Mouse (Mus musculus): Measurements from ENCODE around the gene Ggcx.

Gene Ggcx

GRCm38 (mm10) chr6:72388266-72388665 is 25.8 kb upstream of the Ggcx start:
- no peak for DNase-seq

DNA sequence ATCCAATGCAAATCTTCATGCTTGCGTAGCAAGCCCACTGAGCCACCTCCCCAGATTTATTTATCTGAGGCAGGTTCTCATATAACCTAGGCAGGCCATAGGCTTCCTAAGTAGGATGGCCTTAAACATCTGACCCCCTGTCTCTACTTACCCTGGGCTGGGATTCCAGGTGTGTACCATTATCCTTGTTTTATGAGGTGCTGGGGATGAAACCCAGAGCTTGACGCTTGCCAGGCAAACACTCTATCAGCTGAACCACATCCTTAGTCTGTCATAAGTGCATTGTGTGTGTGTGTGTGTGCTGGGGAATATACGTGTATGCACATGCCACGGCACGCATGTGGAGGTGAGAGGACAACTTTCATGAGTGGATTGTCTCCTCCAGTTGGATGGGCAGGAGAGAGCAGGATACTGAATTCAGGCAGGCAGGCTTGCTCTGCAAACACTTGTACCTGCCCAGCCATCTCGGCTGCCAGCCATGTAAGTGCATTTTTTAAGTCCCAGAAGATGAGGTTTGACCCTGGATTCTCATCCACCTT is 25.2 kb upstream of the Ggcx start:
- no peak for DNase-seq

- DNase-seq = peak; percentile 60
These were observed 24.6 kb upstream of the Ggcx start for GRCm38 (mm10) chr6:72389471-72389940.

DNA sequence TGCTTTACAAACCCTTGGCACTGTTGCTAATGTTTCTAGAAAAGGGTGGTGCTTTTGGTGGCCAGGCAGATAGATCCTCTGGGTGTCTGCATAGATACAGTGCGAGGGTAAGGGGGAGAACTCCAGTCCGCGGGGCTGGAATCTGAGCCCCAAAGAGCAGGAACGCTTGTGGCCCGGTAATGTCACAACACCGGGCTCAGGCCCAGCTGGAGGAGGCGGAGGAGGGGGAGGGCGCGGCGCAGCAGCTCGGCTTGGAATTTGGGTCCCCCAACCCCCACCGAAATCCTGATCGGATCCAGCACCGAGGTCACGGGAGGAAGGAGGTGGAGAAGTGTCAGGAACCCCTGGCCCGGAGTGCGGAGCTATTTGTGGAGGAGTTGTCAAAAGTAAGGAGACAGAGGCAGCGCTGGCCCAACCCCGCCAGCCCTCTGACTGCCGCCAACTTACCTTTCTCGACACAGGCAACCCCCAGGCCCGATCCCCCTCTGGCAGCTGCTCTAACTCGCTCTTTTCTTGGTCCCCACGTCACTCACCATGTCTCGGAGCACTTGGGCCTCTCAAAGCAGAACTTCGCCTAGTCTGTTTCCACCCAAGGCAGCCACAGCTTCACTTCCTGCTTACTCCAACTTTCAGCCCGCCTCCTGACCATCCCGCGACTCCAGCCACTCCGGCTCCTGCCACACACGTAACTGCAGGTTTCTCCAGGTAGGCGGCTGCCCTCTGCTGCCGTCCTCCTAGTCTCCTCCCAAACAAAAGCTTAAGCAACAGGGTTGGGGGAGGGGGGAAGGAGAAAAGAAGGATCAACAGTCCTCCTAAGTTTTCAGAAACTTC is 24.0 kb upstream of the Ggcx start, which contains the start of gene Vamp8:
Gene Vamp8 (minus strand): TSS at position 763 of the 831 bp plus-strand sequence.
- DNase-seq = peak; percentile 93

DNA sequence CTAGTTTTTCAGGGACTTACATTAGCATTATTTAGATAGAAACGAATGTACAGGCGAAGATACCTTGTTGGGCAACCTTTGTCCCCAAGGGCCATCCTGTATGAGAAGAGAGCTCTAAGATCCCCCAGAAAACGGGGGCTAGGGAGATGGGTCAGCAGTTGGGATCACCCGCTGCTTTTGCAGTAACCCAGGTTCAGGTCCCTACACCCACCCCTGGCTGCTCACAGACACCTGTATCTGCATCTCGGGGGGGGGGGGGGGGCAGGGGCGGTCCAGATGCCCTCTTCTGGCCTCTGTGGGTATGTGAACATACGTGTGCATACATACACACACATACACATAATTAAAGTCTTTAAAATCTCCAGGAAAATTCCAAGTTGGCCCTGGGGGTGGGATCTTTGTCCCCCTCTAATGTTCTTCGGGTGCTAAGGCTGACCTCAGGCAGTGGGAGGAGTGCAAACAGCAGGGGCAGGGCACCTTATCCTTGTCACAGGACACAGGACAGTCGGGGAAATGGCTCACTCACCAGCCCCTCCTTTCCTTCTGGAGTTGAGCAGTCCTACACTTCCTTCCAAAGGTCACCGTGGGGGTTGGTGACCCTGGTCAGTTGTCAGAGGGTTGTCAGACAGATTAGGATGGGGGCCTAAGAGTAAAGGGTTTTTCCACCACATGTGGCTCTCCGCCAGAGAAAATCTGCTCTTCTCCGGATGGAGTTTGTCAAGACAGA is 23.1 kb upstream of the Ggcx start:
- DNase-seq = peak; percentile 95

DNA sequence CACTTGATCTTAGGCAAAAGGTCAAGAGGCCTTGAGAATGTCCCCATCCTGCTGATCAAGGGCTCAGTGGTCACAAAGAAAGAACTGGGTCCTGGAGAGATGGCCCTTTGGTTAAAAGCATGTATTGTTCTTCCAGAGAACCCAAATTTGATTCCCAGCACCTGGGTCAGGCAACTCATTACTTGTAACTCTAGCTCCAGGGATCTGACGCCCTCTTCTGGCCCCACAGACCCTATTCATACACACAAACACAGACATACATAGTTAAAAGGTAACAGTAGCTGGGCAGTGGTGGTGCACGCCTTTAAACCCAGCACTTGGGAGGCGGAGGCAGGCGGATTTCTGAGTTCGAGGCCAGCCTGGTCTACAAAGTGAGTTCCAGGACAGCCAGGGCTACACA is 21.8 kb upstream of the Ggcx start:
- no peak for DNase-seq

GRCm38 (mm10) chr6:72396837-72397251 is 17.3 kb upstream of the Ggcx start:
- no peak for DNase-seq

DNA sequence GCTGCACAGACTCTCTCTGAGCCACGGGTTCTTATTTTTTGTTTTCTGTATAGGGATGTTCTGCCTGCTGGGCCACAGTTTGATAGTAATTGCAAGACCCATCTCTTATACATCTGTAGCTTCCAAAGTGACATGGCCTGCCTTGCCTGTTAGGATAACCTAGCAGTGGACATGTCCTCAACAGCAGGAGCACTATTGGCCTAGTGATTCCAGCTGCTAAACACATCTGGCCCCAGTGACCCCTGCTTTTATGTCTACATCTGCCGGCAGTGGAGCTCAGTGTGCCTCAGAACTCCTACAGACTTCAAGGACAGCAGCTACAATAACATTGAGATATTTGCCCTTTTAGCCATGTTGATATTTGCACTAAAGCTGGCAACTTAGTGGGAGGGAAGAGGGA is 14.1 kb upstream of the Ggcx start:
- DNase-seq = no peak

DNA sequence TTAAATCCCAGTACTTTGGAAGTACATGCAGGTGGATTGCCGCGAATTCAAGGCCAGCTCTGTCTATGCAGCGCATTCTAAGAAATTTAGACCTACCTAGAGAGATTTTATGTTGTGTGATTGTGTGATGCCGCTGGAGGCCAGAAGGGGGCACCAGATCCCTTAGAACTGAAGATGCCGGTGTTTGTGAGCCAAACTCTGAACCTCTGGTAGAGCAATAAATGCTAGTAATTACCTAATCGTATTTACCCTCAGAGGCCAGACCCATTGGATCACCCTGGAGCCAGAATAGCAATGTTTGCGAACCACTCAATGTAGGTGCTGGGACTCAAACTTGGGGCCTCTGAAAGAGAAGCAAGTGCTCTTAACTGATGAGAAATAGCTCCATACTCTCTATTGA is 12.2 kb upstream of the Ggcx start:
- DNase-seq = peak; percentile 88

DNA sequence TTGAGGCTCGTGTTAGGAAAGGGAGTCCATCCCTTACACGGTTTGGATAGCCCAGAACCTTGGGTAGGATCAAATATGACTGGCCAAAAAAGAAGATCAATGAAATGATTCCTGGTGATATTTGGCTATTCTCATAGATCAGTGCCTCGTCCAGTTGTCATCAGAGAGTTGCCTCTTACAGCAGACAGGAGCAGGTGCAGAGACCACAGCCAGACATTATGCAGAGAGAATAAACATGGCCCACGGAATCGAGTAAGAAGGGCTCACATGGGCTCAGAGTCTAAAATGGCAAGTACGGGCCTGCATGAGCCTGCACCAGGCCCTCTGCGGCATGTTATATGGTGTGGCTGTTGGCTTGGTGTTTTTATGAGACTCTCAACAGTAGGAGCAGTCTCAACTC is 8.8 kb upstream of the Ggcx start:
- no peak for DNase-seq

DNA sequence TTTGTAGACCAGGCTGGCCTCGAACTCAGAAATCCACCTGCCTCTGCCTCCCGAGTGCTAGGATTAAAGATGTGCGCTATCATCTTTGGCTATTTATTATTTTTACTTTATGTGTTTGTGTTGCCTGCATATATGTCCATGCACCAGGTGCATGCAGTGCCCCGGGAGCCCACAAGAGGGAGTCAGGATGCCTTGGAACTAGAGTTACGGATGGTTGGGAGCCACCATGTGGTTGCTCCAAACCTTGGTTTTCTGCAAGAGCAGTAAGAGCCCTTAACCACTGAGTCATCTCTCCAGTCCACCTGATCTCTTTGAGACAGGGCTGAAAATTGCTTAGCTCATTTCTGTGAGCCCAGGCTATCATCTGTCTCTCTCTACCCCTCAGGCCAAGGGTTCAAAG is 7.0 kb upstream of the Ggcx start:
- DNase-seq = peak; percentile 92

GRCm38 (mm10) chr6:72409567-72409966 is 4.5 kb upstream of the Ggcx start:
- peak; percentile 86 for DNase-seq

DNA sequence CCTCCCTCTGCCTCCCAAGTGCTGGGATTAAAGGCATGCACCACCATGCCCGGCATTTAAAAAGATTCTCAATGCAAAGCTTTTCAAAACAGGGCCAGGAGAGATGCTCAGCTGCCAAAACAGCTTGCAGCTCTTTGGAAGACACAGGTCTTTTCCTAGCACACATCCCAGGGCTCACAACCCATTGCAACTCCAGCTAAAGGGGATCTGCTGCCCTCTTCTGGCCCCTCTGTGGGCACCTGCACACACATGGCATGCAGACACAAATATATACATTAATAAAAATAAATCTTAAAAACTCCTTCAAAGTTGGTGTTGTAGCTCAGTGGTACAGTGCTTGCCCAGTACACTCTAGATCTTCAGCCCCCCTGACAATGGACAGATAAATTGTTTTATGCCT is 4.1 kb upstream of the Ggcx start:
- no peak for DNase-seq

DNA sequence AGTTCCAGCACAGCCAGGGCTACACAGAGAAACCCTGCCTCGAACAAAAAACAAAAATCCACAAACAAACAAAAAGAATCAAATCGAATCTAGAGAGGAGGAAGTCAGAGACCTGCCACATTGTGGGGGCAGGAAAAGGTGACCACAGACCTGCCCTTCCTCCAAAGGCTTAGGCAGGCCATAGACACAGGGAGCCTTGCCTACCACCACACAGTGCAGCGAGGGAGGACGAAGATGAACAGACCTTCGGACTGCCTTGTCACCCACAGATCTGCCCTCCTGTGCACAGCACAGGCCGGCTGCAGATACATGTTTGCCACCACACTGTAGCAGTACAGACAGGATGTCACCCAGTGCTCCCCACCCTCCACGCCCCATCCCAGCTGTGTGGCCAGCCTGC is 3.6 kb upstream of the Ggcx start:
- no peak for DNase-seq

DNA sequence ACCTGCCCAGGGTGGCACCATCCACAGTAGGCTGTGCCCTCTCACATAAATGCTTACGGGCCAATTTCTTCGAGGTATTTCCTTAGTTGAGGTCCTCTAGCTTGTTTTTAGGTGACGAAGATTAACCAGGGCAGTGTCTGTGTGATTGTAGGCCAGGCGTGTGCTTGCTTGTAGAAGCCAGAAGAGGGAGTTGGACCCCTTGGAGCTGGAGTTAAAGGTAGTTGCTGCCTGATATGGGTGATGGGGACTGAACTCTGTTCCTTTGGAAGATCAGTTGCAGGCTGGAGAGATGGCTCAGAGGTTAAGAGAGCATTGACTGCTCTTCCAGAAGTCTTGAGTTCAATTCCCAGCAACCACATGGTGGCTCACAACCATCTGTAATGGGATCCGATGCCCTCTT is 1.1 kb downstream of the Ggcx start:
- no peak for DNase-seq

DNA sequence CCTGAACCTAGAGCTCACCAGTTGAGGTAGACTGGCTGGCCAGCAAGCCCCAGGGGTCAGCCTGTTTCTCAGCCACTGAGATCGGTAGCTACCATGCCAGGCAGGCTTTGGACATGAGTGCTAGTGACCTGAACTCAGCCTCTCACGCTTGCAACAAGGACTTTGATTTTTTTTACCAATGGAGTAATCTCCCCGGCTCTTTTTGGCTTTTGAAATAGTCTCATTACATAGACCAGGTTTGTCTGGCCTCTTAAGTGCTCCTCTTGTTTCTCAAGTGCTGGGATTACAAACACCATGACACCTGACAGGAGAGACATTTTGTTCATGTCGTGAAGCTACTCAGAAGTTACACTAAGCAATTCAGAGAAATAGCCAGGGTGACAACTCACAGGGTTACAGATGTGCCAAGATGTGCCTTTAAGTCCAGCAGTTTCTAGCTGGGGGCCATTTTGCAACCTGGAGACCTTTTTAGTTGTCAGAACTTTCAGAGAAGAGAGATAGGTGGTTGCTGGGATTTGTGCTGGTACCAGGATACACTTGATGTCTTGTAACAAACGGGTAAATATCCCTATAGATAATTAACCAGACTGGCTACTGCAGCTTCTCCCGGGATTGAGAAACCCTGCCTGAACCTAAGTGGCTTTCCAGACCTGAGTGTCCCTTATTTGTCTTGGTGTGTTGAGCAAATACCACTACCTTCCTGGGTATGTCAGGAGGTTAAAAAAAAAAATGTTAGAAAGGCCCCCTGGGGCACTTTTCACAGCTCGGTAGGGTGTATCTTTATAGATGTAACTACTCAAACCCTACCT is 2.1 kb downstream of the Ggcx start:
- DNase-seq = no peak

- DNase-seq = no peak
These were observed 4.2 kb downstream of the Ggcx start for GRCm38 (mm10) chr6:72418279-72418678.

GRCm38 (mm10) chr6:72419806-72420205 is 5.7 kb downstream of the Ggcx start:
- no peak for DNase-seq

- no peak for DNase-seq
These were observed 6.8 kb downstream of the Ggcx start for GRCm38 (mm10) chr6:72420901-72421300.

DNA sequence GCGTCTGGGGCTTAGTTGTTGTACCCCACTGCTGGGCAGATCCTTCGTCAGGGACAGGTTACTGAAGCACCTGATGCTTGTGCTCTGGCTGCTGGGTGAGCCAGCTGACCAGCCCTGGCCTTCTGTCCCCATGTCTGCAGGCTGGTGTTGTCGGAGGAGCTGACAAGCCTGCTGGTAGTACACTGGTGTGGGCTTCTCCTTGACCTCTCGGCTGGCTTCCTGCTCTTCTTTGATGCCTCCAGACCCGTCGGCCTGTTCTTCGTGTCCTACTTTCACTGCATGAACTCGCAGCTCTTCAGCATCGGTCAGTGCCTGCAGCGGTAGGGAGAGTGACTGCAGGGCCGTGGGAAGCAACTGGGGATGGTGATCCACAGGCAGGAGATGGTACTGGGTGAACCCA is 11.5 kb downstream of the Ggcx start:
- DNase-seq = no peak

DNA sequence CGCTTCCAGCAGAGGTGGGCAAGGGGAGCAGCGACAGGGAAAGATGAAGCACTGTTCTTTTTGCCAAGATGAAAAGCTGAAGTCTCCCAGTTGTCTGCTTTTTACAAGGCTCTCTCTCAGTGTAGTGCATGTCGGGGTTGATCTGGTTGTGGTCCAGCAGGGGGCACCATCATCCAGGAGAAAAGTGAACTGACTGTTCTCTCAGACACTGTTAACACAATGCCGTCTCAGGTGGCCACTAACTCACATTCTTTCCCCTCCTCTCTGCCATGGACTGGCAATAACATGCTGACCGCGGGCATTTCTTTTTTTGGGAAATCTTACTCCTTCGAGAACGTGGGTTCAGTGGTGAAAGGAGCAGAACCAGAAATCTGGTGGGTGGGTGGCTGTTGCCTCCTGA is 13.9 kb downstream of the Ggcx start:
- peak; percentile 91 for DNase-seq

- no peak for DNase-seq
These were observed 15.1 kb downstream of the Ggcx start for GRCm38 (mm10) chr6:72429061-72429842.

All from kidney, postnatal 10 days (tissue).